Comparison of ENCODE assay signal across 15 mouse cellular contexts in genomic region chr11:62001977-62002376, GRCm38 (mm10). TPM values are rescaled to one million over a fixed set of nuclear protein-coding genes. Genes with fewer than 3 reads are reported as not detected.
DNase-seq lines count a peak whose midpoint lies in the region; ATAC-seq and TF ChIP-seq lines count a peak whose summit lies in the region.
"Had no signal": no experiment of that assay in that cellular context is flagged by ENCODE, and none has a peak within 500 bp of the region (broad histone marks: within the 10 kb centered on the region; RNA-seq: fewer than 3 reads in every experiment).

No protein-coding gene starts in this region.

- no peaks in the 10 kb centered on the region for H3K9me3 ChIP-seq in embryonic facial prominence, embryonic 11.5 days (replicated peaks; ENCODE audit: control insufficient read depth, low read length)
- H3K9me3 ChIP-seq in embryonic facial prominence, embryonic 10.5 days, result no peaks in the 10 kb centered on the region
- H3K9me3 ChIP-seq in liver, embryonic 11.5 days (ENCODE audit: control insufficient read depth, low read length), result no peaks in the 10 kb centered on the region
- H3K9me3 ChIP-seq in heart, embryonic 10.5 days, result no peaks in the 10 kb centered on the region
- H3K9me3 ChIP-seq: lung, embryonic 15.5 days had no signal

- H3K79me2 ChIP-seq in liver, adult 2 months (ENCODE audit: control insufficient read depth, insufficient read depth, low read length), result no peaks in the 10 kb centered on the region

- no peak for ATAC-seq in embryonic facial prominence, embryonic 11.5 days (replicated peaks; ENCODE audit: insufficient number of reproducible peaks, low FRiP score, low TSS enrichment, low read depth)
- no peak for ATAC-seq in liver, embryonic 11.5 days (replicated peaks; ENCODE audit: low FRiP score)
- ATAC-seq in megakaryocyte progenitor cell, adult 5-6 weeks (replicated peaks; ENCODE audit: poor library complexity), result peak; percentile 46
- ATAC-seq: midbrain, embryonic 16.5 days had no signal

- TF ChIP-seq POLR2A in liver, adult 2 months (IDR thresholded peaks at IDR 0.05; ENCODE audit: extremely low read depth, insufficient read depth, low read length), result no peak
- TF ChIP-seq POLR2A in bone marrow, adult 2 months (IDR thresholded peaks at IDR 0.05; ENCODE audit: borderline replicate concordance, control insufficient read depth, low read depth, low read length), result no peak

- TF ChIP-seq CTCF in liver, adult 2 months (IDR thresholded peaks at IDR 0.05; ENCODE audit: low read depth, low read length), result no peak
- TF ChIP-seq CTCF in bone marrow, adult 2 months (IDR thresholded peaks at IDR 0.05; ENCODE audit: control insufficient read depth, insufficient read depth, low read length), result peak; percentile 28; the same call in 1 of the 2 replicates

- no peak overlapping the region for H3K4me2 ChIP-seq in embryonic facial prominence, embryonic 11.5 days (ENCODE audit: low read depth, low read length)
- no peak overlapping the region for H3K4me2 ChIP-seq in liver, embryonic 11.5 days
- H3K4me2 ChIP-seq: lung, embryonic 15.5 days had no signal

- WGBS in embryonic facial prominence, embryonic 11.5 days, result 73% methylated on average over 4 of the region's 4 CpGs
- 75% methylated on average over 4 of the region's 4 CpGs for WGBS in embryonic facial prominence, embryonic 10.5 days
- 78% methylated on average over 4 of the region's 4 CpGs for WGBS in liver, adult 2 months
- 68% methylated on average over 4 of the region's 4 CpGs for WGBS in liver, embryonic 11.5 days
- 77% methylated on average over 4 of the region's 4 CpGs for WGBS in bone marrow, adult 2 months
- 68% methylated on average over 4 of the region's 4 CpGs for WGBS in heart, embryonic 10.5 days

- no peak overlapping the region for H3K4me3 ChIP-seq in embryonic facial prominence, embryonic 11.5 days (ENCODE audit: low read depth, low read length)
- H3K4me3 ChIP-seq in embryonic facial prominence, embryonic 10.5 days, result no peak overlapping the region
- no peak overlapping the region for H3K4me3 ChIP-seq in liver, adult 2 months (ENCODE audit: insufficient read depth, low read depth, low read length)
- no peak overlapping the region for H3K4me3 ChIP-seq in liver, embryonic 11.5 days (ENCODE audit: low read depth, low read length)
- H3K4me3 ChIP-seq in bone marrow, adult 2 months (replicated peaks; ENCODE audit: control insufficient read depth, low read depth, low read length), result no peak overlapping the region
- H3K4me3 ChIP-seq in heart, embryonic 10.5 days, result no peak overlapping the region
- H3K4me3 ChIP-seq: erythroblast, embryonic 14.5 days; lung, embryonic 15.5 days had no signal

- no peaks in the 10 kb centered on the region for H3K36me3 ChIP-seq in embryonic facial prominence, embryonic 11.5 days (replicated peaks; ENCODE audit: control insufficient read depth, insufficient read depth, low read depth, low read length)
- no peaks in the 10 kb centered on the region for H3K36me3 ChIP-seq in embryonic facial prominence, embryonic 10.5 days (replicated peaks)
- H3K36me3 ChIP-seq in liver, adult 2 months (ENCODE audit: control insufficient read depth, insufficient read depth, low read length), result no peaks in the 10 kb centered on the region
- H3K36me3 ChIP-seq in liver, embryonic 11.5 days (ENCODE audit: control insufficient read depth, insufficient read depth, low read length), result no peaks in the 10 kb centered on the region
- H3K36me3 ChIP-seq in heart, embryonic 10.5 days, result no peaks in the 10 kb centered on the region
- H3K36me3 ChIP-seq: lung, embryonic 15.5 days had no signal

- H3K27me3 ChIP-seq in embryonic facial prominence, embryonic 11.5 days (ENCODE audit: control insufficient read depth, insufficient read depth, low read length), result no peaks in the 10 kb centered on the region
- no peaks in the 10 kb centered on the region for H3K27me3 ChIP-seq in embryonic facial prominence, embryonic 10.5 days (replicated peaks; ENCODE audit: low read depth, poor library complexity, severe bottlenecking)
- no peaks in the 10 kb centered on the region for H3K27me3 ChIP-seq in liver, adult 2 months (ENCODE audit: control insufficient read depth, insufficient read depth, low read length)
- H3K27me3 ChIP-seq in liver, embryonic 11.5 days (replicated peaks; ENCODE audit: control insufficient read depth, insufficient read depth, low read length), result no peaks in the 10 kb centered on the region
- H3K27me3 ChIP-seq in heart, embryonic 10.5 days (ENCODE audit: insufficient read depth, poor library complexity, severe bottlenecking), result no peaks in the 10 kb centered on the region

- no peak overlapping the region for H3K9ac ChIP-seq in embryonic facial prominence, embryonic 11.5 days (replicated peaks; ENCODE audit: low read length)
- H3K9ac ChIP-seq in liver, adult 2 months (ENCODE audit: low read depth, low read length), result no peak overlapping the region
- H3K9ac ChIP-seq in liver, embryonic 11.5 days (ENCODE audit: low read depth, low read length), result no peak overlapping the region
- H3K9ac ChIP-seq: lung, embryonic 15.5 days had no signal

- peak; percentile 15 for DNase-seq in embryonic facial prominence, embryonic 11.5 days (ENCODE audit: low spot score)
- no peak for DNase-seq in embryonic facial prominence, embryonic 10.5 days (ENCODE audit: low spot score)
- peak; percentile 9 for DNase-seq in liver, adult 2 months (ENCODE audit: extremely low read depth, low read depth, low spot score)
- DNase-seq in liver, embryonic 11.5 days (ENCODE audit: low spot score), result no peak
- no peak for DNase-seq in ovary, postnatal 14 days (ENCODE audit: low spot score)
- no peak for DNase-seq in heart, embryonic 10.5 days (ENCODE audit: low spot score)
- DNase-seq: cerebellum, adult 9-10 months; gastrocnemius, postnatal 10 days; kidney, adult 11 months; layer of hippocampus, postnatal 36 days had no signal

- no peaks in the 10 kb centered on the region for H3K4me1 ChIP-seq in embryonic facial prominence, embryonic 11.5 days (ENCODE audit: control insufficient read depth, insufficient read depth, low read length)
- peaks cover 21% of the 10 kb centered on the region for H3K4me1 ChIP-seq in embryonic facial prominence, embryonic 10.5 days
- H3K4me1 ChIP-seq in liver, adult 2 months (ENCODE audit: control insufficient read depth, insufficient read depth, low read length), result no peaks in the 10 kb centered on the region
- peaks cover 19% of the 10 kb centered on the region for H3K4me1 ChIP-seq in liver, embryonic 11.5 days (replicated peaks; ENCODE audit: control insufficient read depth, insufficient read depth, low read length)
- peaks cover 3% of the 10 kb centered on the region; the same call in 1 of the 2 replicates for H3K4me1 ChIP-seq in bone marrow, adult 2 months (ENCODE audit: control insufficient read depth, insufficient read depth, low read length)
- peaks cover 16% of the 10 kb centered on the region for H3K4me1 ChIP-seq in heart, embryonic 10.5 days

- H3K27ac ChIP-seq in embryonic facial prominence, embryonic 11.5 days (replicated peaks; ENCODE audit: low read depth, low read length), result no peak overlapping the region
- H3K27ac ChIP-seq in embryonic facial prominence, embryonic 10.5 days (replicated peaks), result no peak overlapping the region
- H3K27ac ChIP-seq in liver, adult 2 months (replicated peaks; ENCODE audit: insufficient read depth, low read depth, low read length), result no peak overlapping the region
- H3K27ac ChIP-seq in liver, embryonic 11.5 days (ENCODE audit: low read depth, low read length), result no peak overlapping the region
- no peak overlapping the region for H3K27ac ChIP-seq in bone marrow, adult 2 months (ENCODE audit: control insufficient read depth, insufficient read depth, low read depth, low read length, poor library complexity)
- H3K27ac ChIP-seq in heart, embryonic 10.5 days, result no peak overlapping the region
- H3K27ac ChIP-seq: lung, embryonic 15.5 days had no signal

RNA-seq across cellular contexts. Expression of gene Specc1, which starts 45.4 kb away (rescaled TPM):
- 15.3 and 17.2 TPM in 2 replicates for polyA plus RNA-seq in embryonic facial prominence, embryonic 11.5 days (2014; fragmentation: Nextera tagmentation; extraction: Ambion mirVana)
- 14.9 and 15.3 TPM in 2 replicates for polyA plus RNA-seq in embryonic facial prominence, embryonic 10.5 days (2016; fragmentation: Nextera tagmentation; extraction: Ambion mirVana)
- 1.1 and 1.4 TPM in 2 replicates for total RNA-seq in liver, adult 2 months (2014; rRNA removed)
- 0.49 and 0.52 TPM in 2 replicates for polyA plus RNA-seq in liver, adult 2 months (2012; rRNA removed)
- 23.6 and 23.7 TPM in 2 replicates for polyA plus RNA-seq in liver, embryonic 11.5 days (2014; fragmentation: Nextera tagmentation; extraction: Ambion mirVana)
- polyA plus RNA-seq in bone marrow, adult 2 months (2011; ENCODE audit: insufficient read depth, insufficient read length, low replicate concordance, missing spikeins), result 69.9 and 73.8 TPM in 2 replicates
- 16.4 and 19.7 TPM in 2 replicates for total RNA-seq in megakaryocyte progenitor cell, adult 5-6 weeks (2015)
- total RNA-seq in megakaryocyte progenitor cell, adult 5-6 weeks (2017), result 23.9 and 26.8 TPM in 2 replicates
- 9.2 and 10.5 TPM in 2 replicates for polyA plus RNA-seq in heart, embryonic 10.5 days (2016; fragmentation: Nextera tagmentation; extraction: Ambion mirVana)

Comparison
In these comparisons a context has a peak if more than half of its experiments do, and no peak if none do; other contexts are left out.
1. DNase-seq: peak in embryonic facial prominence, embryonic 11.5 days (single experiment) and liver, adult 2 months (single experiment); none in embryonic facial prominence, embryonic 10.5 days (single experiment), liver, embryonic 11.5 days (single experiment), ovary, postnatal 14 days (single experiment) and heart, embryonic 10.5 days (single experiment).